Mouse (Mus musculus): ENCODE results near the gene Lmo7. TPM values are rescaled to one million over a fixed set of nuclear protein-coding genes. Genes with fewer than 3 reads are reported as not detected.
A peak's percentile ranks its signal among the peaks of the same experiment; 100 is the strongest.

Gene Lmo7
- polyA plus RNA-seq, 1 experiment from 2014 or later: 21.1 TPM

- Histone ChIP-seq H3K4me2 (no peak overlapping the region), H3K9ac (no peak overlapping the region), H3K27me3 (replicated peaks) (no peaks in the 10 kb centered on the region), H3K4me3 (replicated peaks) (no peak overlapping the region), H3K36me3 (no peaks in the 10 kb centered on the region), H3K27ac (peak overlapping the region; percentile 28; the same call in 1 of the 2 replicates), H3K9me3 (no peaks in the 10 kb centered on the region), H3K4me1 (peaks cover 11% of the 10 kb centered on the region)
- 0 out of 2 replicates have a peak, but pooled peaks have one; percentile 35 for ATAC-seq (ENCODE audit: insufficient read depth, low FRiP score, low read depth)
- WGBS: 29% methylated on average over 7 of the region's 7 CpGs
Observed at GRCm38 (mm10) chr14:101805328-101805697, 75.6 kb downstream of the Lmo7 start.

DNA sequence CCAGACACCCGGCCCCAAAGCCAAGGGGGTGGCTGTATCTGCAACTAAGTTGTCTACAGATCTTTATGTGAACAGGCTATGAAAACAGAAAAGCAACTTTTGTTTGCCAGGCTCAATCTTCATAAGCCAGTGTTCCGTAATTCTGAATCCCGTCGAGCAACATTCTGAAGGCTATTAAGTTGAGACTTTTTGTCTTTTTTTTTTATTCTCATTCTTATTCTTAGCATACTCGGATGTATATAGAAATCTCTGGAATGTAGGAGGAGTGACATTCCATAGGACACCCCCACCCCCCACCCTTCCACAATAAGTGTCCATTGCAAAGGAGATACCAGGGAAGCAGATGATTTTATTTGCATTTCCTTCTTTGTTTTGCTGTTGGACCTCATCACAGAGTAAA is 76.3 kb downstream of the Lmo7 start:
- H3K4me2 ChIP-seq: no peak overlapping the region
- no peak for ATAC-seq (ENCODE audit: insufficient read depth, low FRiP score, low read depth)
- no peak overlapping the region for H3K9ac ChIP-seq
- H3K36me3 ChIP-seq: no peaks in the 10 kb centered on the region
- H3K9me3 ChIP-seq: no peaks in the 10 kb centered on the region
- no peak overlapping the region for H3K4me3 ChIP-seq (replicated peaks)
- H3K27me3 ChIP-seq (replicated peaks): no peaks in the 10 kb centered on the region
- H3K4me1 ChIP-seq: peaks cover 11% of the 10 kb centered on the region
- H3K27ac ChIP-seq: peak overlapping the region; percentile 22; the same call in 1 of the 2 replicates
- WGBS: 58% methylated on average over 5 of the region's 5 CpGs

GRCm38 (mm10) chr14:101806607-101807006 is 76.8 kb downstream of the Lmo7 start:
- no peak for ATAC-seq (ENCODE audit: insufficient read depth, low FRiP score, low read depth)
- no peaks in the 10 kb centered on the region for H3K36me3 ChIP-seq
- no peak overlapping the region for H3K9ac ChIP-seq
- H3K9me3 ChIP-seq: no peaks in the 10 kb centered on the region
- 76% methylated on average over 4 of the region's 4 CpGs for WGBS
- peaks cover 11% of the 10 kb centered on the region for H3K4me1 ChIP-seq
- no peaks in the 10 kb centered on the region for H3K27me3 ChIP-seq (replicated peaks)
- H3K4me3 ChIP-seq (replicated peaks): no peak overlapping the region
- H3K4me2 ChIP-seq: no peak overlapping the region
- no peak overlapping the region for H3K27ac ChIP-seq

DNA sequence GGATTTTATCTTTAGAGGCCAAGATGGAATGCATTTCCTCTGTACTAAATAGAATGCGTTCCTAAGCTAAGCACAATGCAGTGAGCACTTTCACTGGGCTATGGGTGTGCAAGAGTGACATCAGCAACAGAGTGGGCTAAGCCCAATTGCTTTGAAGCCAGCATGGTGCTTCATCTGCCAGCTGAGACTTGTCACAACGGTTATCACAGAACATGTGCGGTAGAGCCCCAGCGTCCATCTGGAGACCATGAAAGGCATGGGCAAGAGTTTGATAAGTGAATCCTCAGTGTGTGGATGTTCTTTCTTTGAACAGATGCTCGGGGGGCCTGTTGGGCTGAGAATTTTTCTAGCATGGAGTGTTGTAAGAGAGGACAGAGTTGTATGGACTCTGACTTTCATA is 86.7 kb downstream of the Lmo7 start:
- Histone ChIP-seq H3K27ac (no peak overlapping the region), H3K4me2 (no peak overlapping the region), H3K36me3 (no peaks in the 10 kb centered on the region), H3K27me3 (replicated peaks) (no peaks in the 10 kb centered on the region), H3K9me3 (no peaks in the 10 kb centered on the region), H3K9ac (no peak overlapping the region), H3K4me3 (replicated peaks) (no peak overlapping the region), H3K4me1 (no peaks in the 10 kb centered on the region)
- no peak for ATAC-seq (ENCODE audit: insufficient read depth, low FRiP score, low read depth)
- WGBS: 75% methylated on average over 5 of the region's 5 CpGs

DNA sequence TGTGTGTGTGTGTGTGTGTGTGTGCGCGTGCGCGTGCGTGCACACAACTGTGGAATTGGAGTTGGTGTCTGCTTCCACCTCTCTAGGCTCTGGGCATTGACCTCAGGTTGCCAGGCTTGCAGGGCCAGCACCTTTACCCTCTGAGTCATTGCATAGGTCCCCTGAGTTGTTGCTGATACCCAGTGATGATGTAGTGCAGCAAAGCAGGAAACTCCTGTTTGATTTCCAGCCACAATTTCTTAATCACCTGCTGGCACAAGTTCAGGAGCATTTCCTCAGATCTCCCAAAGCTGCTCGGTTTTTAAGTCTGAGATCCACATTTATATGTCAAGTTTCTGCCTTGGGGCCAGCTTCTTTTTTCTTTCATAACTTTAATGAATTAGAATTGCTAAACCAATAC is 92.6 kb downstream of the Lmo7 start:
- 86% methylated on average over 6 of the region's 6 CpGs for WGBS
- no peak overlapping the region for H3K4me3 ChIP-seq (replicated peaks)
- H3K9me3 ChIP-seq: no peaks in the 10 kb centered on the region
- no peaks in the 10 kb centered on the region for H3K36me3 ChIP-seq
- no peak overlapping the region for H3K27ac ChIP-seq
- no peak for ATAC-seq (ENCODE audit: insufficient read depth, low FRiP score, low read depth)
- no peaks in the 10 kb centered on the region for H3K27me3 ChIP-seq (replicated peaks)
- H3K9ac ChIP-seq: no peak overlapping the region
- no peaks in the 10 kb centered on the region for H3K4me1 ChIP-seq
- no peak overlapping the region for H3K4me2 ChIP-seq

DNA sequence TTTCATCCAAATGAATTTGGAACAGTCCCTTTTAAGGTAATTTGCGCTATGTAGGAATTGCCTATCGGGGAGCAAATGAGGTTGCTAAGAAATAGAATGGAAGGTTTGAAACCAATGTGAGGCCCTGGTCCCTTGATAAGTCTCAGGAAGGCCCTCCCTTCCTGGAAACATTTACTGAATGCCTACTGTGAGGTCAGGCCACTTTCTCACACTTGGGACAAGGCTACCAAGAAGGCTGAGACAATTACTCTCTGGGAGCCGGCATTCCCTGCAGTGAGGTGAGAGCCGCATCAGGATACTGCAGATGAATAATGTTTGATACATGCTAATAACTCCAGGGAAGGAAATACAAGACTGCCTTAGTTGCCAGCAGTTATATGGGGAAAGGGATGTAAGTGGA is 93.1 kb downstream of the Lmo7 start:
- H3K9me3 ChIP-seq: no peaks in the 10 kb centered on the region
- no peak overlapping the region for H3K27ac ChIP-seq
- no peaks in the 10 kb centered on the region for H3K4me1 ChIP-seq
- H3K4me3 ChIP-seq (replicated peaks): no peak overlapping the region
- H3K36me3 ChIP-seq: no peaks in the 10 kb centered on the region
- ATAC-seq (ENCODE audit: insufficient read depth, low FRiP score, low read depth): no peak
- no peak overlapping the region for H3K4me2 ChIP-seq
- H3K27me3 ChIP-seq (replicated peaks): no peaks in the 10 kb centered on the region
- no peak overlapping the region for H3K9ac ChIP-seq
- WGBS: 67% methylated on average over 4 of the region's 4 CpGs

DNA sequence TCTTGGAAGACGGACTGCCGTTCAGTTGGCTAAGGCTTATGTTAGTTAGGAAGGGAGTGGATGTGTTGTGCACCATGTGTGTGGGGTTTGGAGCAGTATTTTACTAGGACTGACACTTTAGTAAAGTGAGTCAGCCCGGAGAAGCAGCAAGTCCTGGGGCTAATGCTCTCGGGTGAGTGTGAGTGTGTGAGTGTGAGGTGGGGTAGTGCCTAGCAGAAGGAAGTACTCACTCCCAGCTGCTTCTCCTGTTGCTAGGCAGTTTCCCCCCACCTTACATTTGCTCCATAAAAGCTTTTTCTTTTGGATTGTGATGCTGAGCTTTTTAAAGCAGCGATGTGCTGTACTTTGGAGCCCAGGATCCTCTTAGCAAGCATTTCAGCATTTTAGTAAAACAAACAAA is 99.9 kb downstream of the Lmo7 start:
- no peak for ATAC-seq (ENCODE audit: insufficient read depth, low FRiP score, low read depth)
- Histone ChIP-seq H3K4me3 (replicated peaks) (no peak overlapping the region), H3K4me2 (no peak overlapping the region), H3K36me3 (no peaks in the 10 kb centered on the region), H3K4me1 (0 out of 2 replicates have a peak, but pooled peaks cover 4% of the 10 kb centered on the region), H3K27ac (no peak overlapping the region), H3K9me3 (no peaks in the 10 kb centered on the region), H3K27me3 (replicated peaks) (no peaks in the 10 kb centered on the region), H3K9ac (no peak overlapping the region)
- WGBS: 61% methylated on average over 5 of the region's 5 CpGs

GRCm38 (mm10) chr14:101830116-101830515 is 100.4 kb downstream of the Lmo7 start:
- no peak overlapping the region for H3K4me3 ChIP-seq (replicated peaks)
- no peaks in the 10 kb centered on the region for H3K36me3 ChIP-seq
- no peak overlapping the region for H3K9ac ChIP-seq
- no peak overlapping the region for H3K4me2 ChIP-seq
- no peaks in the 10 kb centered on the region for H3K9me3 ChIP-seq
- no peaks in the 10 kb centered on the region for H3K27me3 ChIP-seq (replicated peaks)
- 52% methylated on average over 6 of the region's 6 CpGs for WGBS
- ATAC-seq (ENCODE audit: insufficient read depth, low FRiP score, low read depth): no peak
- H3K4me1 ChIP-seq: 0 out of 2 replicates have a peak, but pooled peaks cover 4% of the 10 kb centered on the region
- no peak overlapping the region for H3K27ac ChIP-seq

DNA sequence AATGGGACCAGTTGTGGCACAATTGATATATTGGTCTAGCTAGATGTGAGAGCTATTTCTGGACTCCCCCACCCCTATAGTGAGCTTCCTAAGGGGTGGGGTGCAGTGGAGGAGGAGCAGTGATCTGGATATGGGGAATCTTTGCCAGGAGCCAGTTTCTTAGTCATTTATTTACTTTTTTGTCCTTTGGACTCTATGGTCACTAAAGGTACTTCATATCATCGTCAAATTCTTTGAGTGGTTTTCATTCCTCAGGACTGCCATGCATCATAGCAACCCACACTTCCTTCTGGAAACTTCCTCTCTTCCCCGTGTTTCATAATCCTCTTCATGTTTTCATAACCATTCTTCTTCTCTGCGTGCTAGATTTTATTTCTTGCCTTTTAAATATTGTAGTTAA is 104.4 kb downstream of the Lmo7 start:
- H3K4me3 ChIP-seq (replicated peaks): no peak overlapping the region
- H3K9me3 ChIP-seq: no peaks in the 10 kb centered on the region
- H3K27ac ChIP-seq: no peak overlapping the region
- no peak for ATAC-seq (ENCODE audit: insufficient read depth, low FRiP score, low read depth)
- no peaks in the 10 kb centered on the region for H3K36me3 ChIP-seq
- no peaks in the 10 kb centered on the region for H3K27me3 ChIP-seq (replicated peaks)
- H3K4me1 ChIP-seq: 0 out of 2 replicates have a peak, but pooled peaks cover 4% of the 10 kb centered on the region
- H3K4me2 ChIP-seq: no peak overlapping the region
- H3K9ac ChIP-seq: no peak overlapping the region
- 63% methylated on average over 3 of the region's 3 CpGs for WGBS

GRCm38 (mm10) chr14:101836401-101836800 is 106.6 kb downstream of the Lmo7 start:
- no peak overlapping the region for H3K9ac ChIP-seq
- no peaks in the 10 kb centered on the region for H3K27me3 ChIP-seq (replicated peaks)
- H3K4me1 ChIP-seq: no peaks in the 10 kb centered on the region
- H3K9me3 ChIP-seq: no peaks in the 10 kb centered on the region
- H3K27ac ChIP-seq: no peak overlapping the region
- H3K4me3 ChIP-seq (replicated peaks): no peak overlapping the region
- WGBS: 75% methylated on average over 2 of the region's 2 CpGs
- ATAC-seq (ENCODE audit: insufficient read depth, low FRiP score, low read depth): no peak
- no peak overlapping the region for H3K4me2 ChIP-seq
- H3K36me3 ChIP-seq: no peaks in the 10 kb centered on the region

- H3K4me3 ChIP-seq (replicated peaks): no peak overlapping the region
- H3K36me3 ChIP-seq: no peaks in the 10 kb centered on the region
- H3K4me1 ChIP-seq: no peaks in the 10 kb centered on the region
- no peak overlapping the region for H3K9ac ChIP-seq
- 80% methylated on average over 6 of the region's 6 CpGs for WGBS
- no peak for ATAC-seq (ENCODE audit: insufficient read depth, low FRiP score, low read depth)
- no peaks in the 10 kb centered on the region for H3K9me3 ChIP-seq
- no peaks in the 10 kb centered on the region for H3K27me3 ChIP-seq (replicated peaks)
- H3K4me2 ChIP-seq: no peak overlapping the region
- no peak overlapping the region for H3K27ac ChIP-seq
Observed at GRCm38 (mm10) chr14:101837176-101837575, 107.4 kb downstream of the Lmo7 start.

DNA sequence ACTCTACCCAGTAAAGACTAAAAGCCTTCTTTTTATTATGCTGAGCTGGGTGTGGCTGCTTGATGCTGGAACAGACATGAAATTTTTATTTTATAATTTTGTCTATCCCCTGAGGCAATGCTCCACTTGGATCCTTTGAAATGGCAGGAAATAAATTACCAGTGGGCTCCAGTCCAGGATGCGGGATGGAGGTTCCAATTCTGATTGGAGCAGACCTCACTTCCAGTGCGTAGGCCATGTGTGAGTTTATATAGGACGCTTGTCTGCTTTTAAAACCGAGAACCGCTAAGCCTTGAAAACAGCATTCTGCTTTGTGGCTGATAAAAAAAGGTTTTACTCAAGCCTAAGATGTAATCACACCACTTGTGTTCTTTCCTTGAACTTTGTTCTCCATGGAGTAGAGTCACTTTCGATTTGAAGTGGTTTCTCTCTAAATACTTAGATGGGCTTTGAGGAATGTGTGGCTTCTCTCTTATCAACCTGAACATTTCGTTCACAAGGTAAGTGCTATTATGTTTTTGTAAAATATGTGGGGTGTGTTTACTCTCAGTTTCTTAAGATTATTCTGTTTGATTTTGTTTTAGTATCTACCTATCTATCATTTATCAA is 108.6 kb downstream of the Lmo7 start:
- H3K4me2 ChIP-seq: no peak overlapping the region
- H3K27ac ChIP-seq: peak overlapping the region; percentile 26; the same call in 1 of the 2 replicates
- no peaks in the 10 kb centered on the region for H3K36me3 ChIP-seq
- 41% methylated on average over 7 of the region's 7 CpGs for WGBS
- no peaks in the 10 kb centered on the region for H3K9me3 ChIP-seq
- H3K27me3 ChIP-seq (replicated peaks): no peaks in the 10 kb centered on the region
- no peaks in the 10 kb centered on the region for H3K4me1 ChIP-seq
- ATAC-seq (ENCODE audit: insufficient read depth, low FRiP score, low read depth): no peak
- H3K9ac ChIP-seq: no peak overlapping the region
- H3K4me3 ChIP-seq (replicated peaks): no peak overlapping the region

Data from stomach, embryonic 15.5 days (tissue).